In genomic region chr10:21109337-21110056, GRCm38 (mm10) we compare ENCODE assay signal across 16 mouse cellular contexts. TPM values are rescaled to one million over a fixed set of nuclear protein-coding genes. Genes with fewer than 3 reads are reported as not detected.
DNase-seq lines count a peak whose midpoint lies in the region; ATAC-seq lines count a peak whose summit lies in the region.
"Had no signal": no experiment of that assay in that cellular context is flagged by ENCODE, and none has a peak within 500 bp of the region (broad histone marks: within the 10 kb centered on the region; RNA-seq: fewer than 3 reads in every experiment).

No protein-coding gene starts in this region.

- peak overlapping the region; percentile 26; the same call in 1 of the 2 replicates for H3K4me3 ChIP-seq in forebrain, embryonic 10.5 days
- H3K4me3 ChIP-seq in hindbrain, embryonic 12.5 days: no peak overlapping the region
- H3K4me3 ChIP-seq in midbrain, embryonic 15.5 days: no peak overlapping the region
- H3K4me3 ChIP-seq: limb, embryonic 10.5 days had no signal

- peaks cover 7% of the 10 kb centered on the region; the same call in 1 of the 2 replicates for H3K9me3 ChIP-seq in forebrain, embryonic 10.5 days
- no peaks in the 10 kb centered on the region; the same call in 1 of the 2 replicates for H3K9me3 ChIP-seq in hindbrain, embryonic 12.5 days (replicated peaks)
- H3K9me3 ChIP-seq in midbrain, embryonic 15.5 days: no peaks in the 10 kb centered on the region
- H3K9me3 ChIP-seq: limb, embryonic 10.5 days had no signal

- no peak overlapping the region for H3K27ac ChIP-seq in forebrain, embryonic 10.5 days
- no peak overlapping the region for H3K27ac ChIP-seq in hindbrain, embryonic 12.5 days
- no peak overlapping the region for H3K27ac ChIP-seq in midbrain, embryonic 15.5 days
- H3K27ac ChIP-seq: limb, embryonic 10.5 days; liver, embryonic 14.5 days had no signal

- intact Hi-C loops in heart, postnatal 25 days (cut with DNase I): no loop called here

- peaks cover 4% of the 10 kb centered on the region; the same call in 1 of the 2 replicates for H3K27me3 ChIP-seq in forebrain, embryonic 10.5 days (ENCODE audit: poor library complexity, severe bottlenecking)
- H3K27me3 ChIP-seq in hindbrain, embryonic 12.5 days: no peaks in the 10 kb centered on the region
- no peaks in the 10 kb centered on the region for H3K27me3 ChIP-seq in midbrain, embryonic 15.5 days (replicated peaks)

- H3K36me3 ChIP-seq in forebrain, embryonic 10.5 days (replicated peaks): no peaks in the 10 kb centered on the region
- H3K36me3 ChIP-seq in hindbrain, embryonic 12.5 days: no peaks in the 10 kb centered on the region
- H3K36me3 ChIP-seq in midbrain, embryonic 15.5 days (replicated peaks): no peaks in the 10 kb centered on the region
- H3K36me3 ChIP-seq: G1E; limb, embryonic 10.5 days had no signal

- ATAC-seq in hindbrain, embryonic 12.5 days (ENCODE audit: low FRiP score): no peak
- peak; percentile 84 for ATAC-seq in midbrain, embryonic 15.5 days (replicated peaks)
- ATAC-seq in megakaryocyte-erythroid progenitor cell, adult 5-6 weeks (replicated peaks; ENCODE audit: low FRiP score, low TSS enrichment, poor library complexity, severe bottlenecking): no peak

- H3K4me2 ChIP-seq in hindbrain, embryonic 12.5 days (replicated peaks): peak overlapping the region; percentile 24; the same call in 1 of the 2 replicates
- H3K4me2 ChIP-seq in midbrain, embryonic 15.5 days: peak overlapping the region; percentile 27

- H3K9ac ChIP-seq in hindbrain, embryonic 12.5 days: no peak overlapping the region
- H3K9ac ChIP-seq in midbrain, embryonic 15.5 days: no peak overlapping the region
- H3K9ac ChIP-seq: liver, embryonic 14.5 days had no signal

- H3K4me1 ChIP-seq in forebrain, embryonic 10.5 days: peaks cover 14% of the 10 kb centered on the region
- H3K4me1 ChIP-seq in hindbrain, embryonic 12.5 days: peaks cover 10% of the 10 kb centered on the region
- H3K4me1 ChIP-seq in midbrain, embryonic 15.5 days: 0 out of 2 replicates have a peak, but pooled peaks cover 8% of the 10 kb centered on the region
- H3K4me1 ChIP-seq: limb, embryonic 10.5 days had no signal

- 32% methylated on average over 7 of the region's 7 CpGs for WGBS in forebrain, embryonic 10.5 days
- WGBS in hindbrain, embryonic 12.5 days: 28% methylated on average over 7 of the region's 7 CpGs
- WGBS in midbrain, embryonic 15.5 days: 10% methylated on average over 7 of the region's 7 CpGs

- DNase-seq in embryo, embryonic 10.5 days (ENCODE audit: low spot score): peak; percentile 39
- DNase-seq in embryo, embryonic 10 days (ENCODE audit: low spot score): no peak
- no peak for DNase-seq in forebrain, embryonic 10.5 days (ENCODE audit: extremely low spot score, low spot score)
- DNase-seq in frontal cortex, postnatal 10 days (ENCODE audit: low spot score in 2 of 2): no peak
- no peak for DNase-seq in heart, postnatal 25 days (ENCODE audit: low spot score)
- DNase-seq: cerebellum, adult 9-11 months; heart, postnatal 4 days; kidney, adult 2 months; layer of hippocampus, adult 9-11 months; lung, postnatal 4 days had no signal

RNA-seq across cellular contexts. Expression of gene Myb, which starts 51.3 kb away (rescaled TPM):
- polyA plus RNA-seq in forebrain, embryonic 10.5 days (2016; fragmentation: Nextera tagmentation; extraction: Ambion mirVana): 4.9 and 5.3 TPM in 2 replicates
- 4.6 and 5.3 TPM in 2 replicates for polyA plus RNA-seq in hindbrain, embryonic 12.5 days (2016; fragmentation: Nextera tagmentation; extraction: Ambion mirVana)
- 3.0 and 3.1 TPM in 2 replicates for polyA plus RNA-seq in midbrain, embryonic 15.5 days (2015; fragmentation: Nextera tagmentation; extraction: Ambion mirVana)
- total RNA-seq in megakaryocyte-erythroid progenitor cell, adult 5-6 weeks (2014; fragmentation: Nextera tagmentation): 558 and 586 TPM in 2 replicates
- 527 and 574 TPM in 2 replicates for total RNA-seq in megakaryocyte-erythroid progenitor cell, adult 5-6 weeks (2017)
- under 1 TPM in 1 of 2 experiments, not detected in 1; 0.23 TPM for total RNA-seq in heart, postnatal 25 days (2021)
